Mouse (Mus musculus): Measurements from ENCODE around the gene BC034090. TPM values are rescaled to one million over a fixed set of nuclear protein-coding genes. Genes with fewer than 3 reads are reported as not detected.
A peak's percentile ranks its signal among the peaks of the same experiment; 100 is the strongest.
"Not testable (repeated sequence)": the region's sequence is repeated elsewhere in the genome, so short reads cannot be mapped to it uniquely, and the experiment has no call there.

BC034090 gene
- polyA plus RNA-seq, 1 experiment from 2014 or later = 7.5 TPM

- ATAC-seq (ENCODE audit: insufficient number of reproducible peaks, insufficient read depth, low FRiP score, low TSS enrichment, low read depth); H3K4me3 ChIP-seq; H3K27ac ChIP-seq; H3K4me1 ChIP-seq; H3K36me3 ChIP-seq; H3K9me3 ChIP-seq; H3K4me2 ChIP-seq; H3K9ac ChIP-seq; H3K27me3 ChIP-seq: not testable (repeated sequence)
- WGBS = 92% methylated on average over 10 of the region's 10 CpGs
Observed at GRCm38 (mm10) chr1:155262496-155262895, 18.3 kb upstream of the BC034090 start.

- no peak overlapping the region for H3K9ac ChIP-seq
- 82% methylated on average over 8 of the region's 8 CpGs for WGBS
- no peak overlapping the region for H3K27ac ChIP-seq
Observed at GRCm38 (mm10) chr1:155254309-155254708, 10.1 kb upstream of the BC034090 start.

GRCm38 (mm10) chr1:155253126-155253525 lies 8.9 kb upstream of the BC034090 start:
- Histone ChIP-seq H3K36me3 (no peaks in the 10 kb centered on the region), H3K9me3 (no peaks in the 10 kb centered on the region), H3K27me3 (no peaks in the 10 kb centered on the region), H3K4me1 (0 out of 2 replicates have a peak, but pooled peaks cover 3% of the 10 kb centered on the region), H3K9ac (no peak overlapping the region), H3K27ac (no peak overlapping the region), H3K4me2 (no peak overlapping the region), H3K4me3 (no peak overlapping the region)
- 52% methylated on average over 12 of the region's 12 CpGs for WGBS
- no peak for ATAC-seq (ENCODE audit: insufficient number of reproducible peaks, insufficient read depth, low FRiP score, low TSS enrichment, low read depth)

More at GRCm38 (mm10) chr1:155254309-155254708, 10.1 kb upstream of the BC034090 start:
- H3K4me2 ChIP-seq = no peak overlapping the region
- H3K9me3 ChIP-seq = no peaks in the 10 kb centered on the region
- H3K36me3 ChIP-seq = no peaks in the 10 kb centered on the region
- ATAC-seq (ENCODE audit: insufficient number of reproducible peaks, insufficient read depth, low FRiP score, low TSS enrichment, low read depth) = no peak
- no peaks in the 10 kb centered on the region for H3K27me3 ChIP-seq
- 0 out of 2 replicates have a peak, but pooled peaks cover 3% of the 10 kb centered on the region for H3K4me1 ChIP-seq
- no peak overlapping the region for H3K4me3 ChIP-seq

- Histone ChIP-seq H3K27me3 (no peaks in the 10 kb centered on the region), H3K36me3 (no peaks in the 10 kb centered on the region), H3K9me3 (no peaks in the 10 kb centered on the region), H3K4me1 (peaks cover 3% of the 10 kb centered on the region; the same call in 1 of the 2 replicates), H3K4me2 (no peak overlapping the region), H3K4me3 (no peak overlapping the region), H3K27ac (no peak overlapping the region), H3K9ac (no peak overlapping the region)
- 51% methylated on average over 6 of the region's 6 CpGs for WGBS
- no peak for ATAC-seq (ENCODE audit: insufficient number of reproducible peaks, insufficient read depth, low FRiP score, low TSS enrichment, low read depth)
Observed at GRCm38 (mm10) chr1:155252631-155253121, 8.4 kb upstream of the BC034090 start.

GRCm38 (mm10) chr1:155251596-155251995 lies 7.4 kb upstream of the BC034090 start:
- peaks cover 3% of the 10 kb centered on the region; the same call in 1 of the 2 replicates for H3K4me1 ChIP-seq
- H3K27me3 ChIP-seq = no peaks in the 10 kb centered on the region
- WGBS = 79% methylated on average over 5 of the region's 5 CpGs
- no peaks in the 10 kb centered on the region for H3K36me3 ChIP-seq
- no peaks in the 10 kb centered on the region for H3K9me3 ChIP-seq
- H3K4me3 ChIP-seq = no peak overlapping the region
- no peak for ATAC-seq (ENCODE audit: insufficient number of reproducible peaks, insufficient read depth, low FRiP score, low TSS enrichment, low read depth)
- H3K4me2 ChIP-seq = no peak overlapping the region
- H3K27ac ChIP-seq = no peak overlapping the region
- no peak overlapping the region for H3K9ac ChIP-seq

- Histone ChIP-seq H3K9ac (no peak overlapping the region), H3K9me3 (no peaks in the 10 kb centered on the region), H3K4me2 (no peak overlapping the region), H3K27ac (no peak overlapping the region), H3K36me3 (no peaks in the 10 kb centered on the region), H3K4me1 (peaks cover 4% of the 10 kb centered on the region), H3K27me3 (peaks cover 2% of the 10 kb centered on the region; the same call in 1 of the 2 replicates), H3K4me3 (no peak overlapping the region)
- ATAC-seq (ENCODE audit: insufficient number of reproducible peaks, insufficient read depth, low FRiP score, low TSS enrichment, low read depth) = no peak
- 40% methylated on average over 4 of the region's 4 CpGs for WGBS
Observed at GRCm38 (mm10) chr1:155250531-155251135, 6.4 kb upstream of the BC034090 start.

- WGBS = 53% methylated on average over 5 of the region's 5 CpGs
- Histone ChIP-seq H3K9me3 (no peaks in the 10 kb centered on the region), H3K9ac (no peak overlapping the region), H3K27ac (no peak overlapping the region), H3K4me1 (peaks cover 11% of the 10 kb centered on the region), H3K4me3 (no peak overlapping the region), H3K27me3 (peaks cover 3% of the 10 kb centered on the region; the same call in 1 of the 2 replicates), H3K4me2 (no peak overlapping the region), H3K36me3 (no peaks in the 10 kb centered on the region)
- ATAC-seq (ENCODE audit: insufficient number of reproducible peaks, insufficient read depth, low FRiP score, low TSS enrichment, low read depth) = no peak
Observed at GRCm38 (mm10) chr1:155249896-155250295, 5.7 kb upstream of the BC034090 start.

GRCm38 (mm10) chr1:155248041-155248440 lies 3.8 kb upstream of the BC034090 start:
- 59% methylated on average over 5 of the region's 5 CpGs for WGBS
- Histone ChIP-seq H3K36me3 (no peaks in the 10 kb centered on the region), H3K4me2 (no peak overlapping the region), H3K9ac (no peak overlapping the region), H3K27me3 (peaks cover 5% of the 10 kb centered on the region; the same call in 1 of the 2 replicates), H3K4me3 (no peak overlapping the region), H3K4me1 (peaks cover 17% of the 10 kb centered on the region), H3K9me3 (no peaks in the 10 kb centered on the region), H3K27ac (no peak overlapping the region)
- ATAC-seq (ENCODE audit: insufficient number of reproducible peaks, insufficient read depth, low FRiP score, low TSS enrichment, low read depth) = no peak

GRCm38 (mm10) chr1:155247441-155247840 lies 3.2 kb upstream of the BC034090 start:
- Histone ChIP-seq H3K27ac (no peak overlapping the region), H3K9ac (no peak overlapping the region), H3K9me3 (no peaks in the 10 kb centered on the region), H3K4me1 (peaks cover 16% of the 10 kb centered on the region), H3K27me3 (peaks cover 5% of the 10 kb centered on the region; the same call in 1 of the 2 replicates), H3K4me3 (no peak overlapping the region), H3K36me3 (no peaks in the 10 kb centered on the region), H3K4me2 (no peak overlapping the region)
- 24% methylated on average over 5 of the region's 5 CpGs for WGBS
- no peak for ATAC-seq (ENCODE audit: insufficient number of reproducible peaks, insufficient read depth, low FRiP score, low TSS enrichment, low read depth)

- Histone ChIP-seq H3K9ac (no peak overlapping the region), H3K27me3 (peaks cover 5% of the 10 kb centered on the region; the same call in 1 of the 2 replicates), H3K4me1 (peaks cover 16% of the 10 kb centered on the region), H3K36me3 (peaks cover 18% of the 10 kb centered on the region), H3K9me3 (no peaks in the 10 kb centered on the region), H3K27ac (no peak overlapping the region), H3K4me2 (peak overlapping the region; percentile 85), H3K4me3 (peak overlapping the region; percentile 68)
- WGBS = 56% methylated on average over 7 of the region's 7 CpGs
- no peak for ATAC-seq (ENCODE audit: insufficient number of reproducible peaks, insufficient read depth, low FRiP score, low TSS enrichment, low read depth)
Observed at GRCm38 (mm10) chr1:155245516-155245915, 1.3 kb upstream of the BC034090 start.

- 4% methylated on average over 29 of the region's 29 CpGs for WGBS
- no peak for ATAC-seq (ENCODE audit: insufficient number of reproducible peaks, insufficient read depth, low FRiP score, low TSS enrichment, low read depth)
- Histone ChIP-seq H3K27me3 (peaks cover 5% of the 10 kb centered on the region; the same call in 1 of the 2 replicates), H3K4me2 (peak overlapping the region; percentile 85), H3K27ac (peak overlapping the region; percentile 87), H3K9me3 (no peaks in the 10 kb centered on the region), H3K9ac (peak overlapping the region; percentile 91), H3K36me3 (peaks cover 23% of the 10 kb centered on the region), H3K4me1 (peaks cover 21% of the 10 kb centered on the region), H3K4me3 (peak overlapping the region; percentile 68)
Observed at GRCm38 (mm10) chr1:155244771-155245211, 547 bp upstream of the BC034090 start.

- Histone ChIP-seq H3K27ac (no peak overlapping the region), H3K9ac (no peak overlapping the region), H3K36me3 (peaks cover 37% of the 10 kb centered on the region), H3K4me2 (no peak overlapping the region), H3K9me3 (no peaks in the 10 kb centered on the region), H3K27me3 (peaks cover 5% of the 10 kb centered on the region; the same call in 1 of the 2 replicates), H3K4me1 (peaks cover 42% of the 10 kb centered on the region), H3K4me3 (no peak overlapping the region)
- WGBS = 75% methylated on average over 1 of the region's 1 CpGs
- ATAC-seq (ENCODE audit: insufficient number of reproducible peaks, insufficient read depth, low FRiP score, low TSS enrichment, low read depth) = no peak
Observed at GRCm38 (mm10) chr1:155242488-155242745, 1.8 kb downstream of the BC034090 start.
